Comparison of ENCODE assay signal across 8 mouse cellular contexts in the genomic region with DNA sequence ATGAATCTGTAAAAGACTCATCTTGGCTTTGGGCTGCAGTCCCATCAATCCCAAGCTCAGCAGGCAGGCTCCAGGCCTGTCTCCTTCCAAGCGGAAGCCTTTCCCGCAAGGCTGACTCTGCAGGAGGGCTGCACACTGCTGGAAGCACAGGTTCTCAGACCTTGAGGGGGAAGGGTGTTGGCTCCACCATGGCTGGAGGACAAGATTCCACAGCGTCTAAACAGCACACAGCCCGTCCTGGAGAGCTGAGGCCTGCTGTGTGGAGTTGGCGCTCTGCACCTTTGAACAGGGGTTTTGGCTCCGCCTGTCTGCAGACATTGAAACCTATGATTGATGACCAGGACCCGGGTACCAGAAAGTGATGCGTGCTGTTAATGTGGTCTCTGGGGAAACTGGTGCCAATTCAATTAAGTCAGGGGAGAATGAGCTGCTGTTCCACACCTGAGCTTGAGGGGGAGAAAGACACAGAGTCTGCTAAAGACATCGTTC.
DNase-seq lines count a peak whose midpoint lies in the region; ATAC-seq lines count a peak whose summit lies in the region.

No protein-coding gene starts in this region.

- no peak for DNase-seq in kidney, adult 9 months
- peak; percentile 64 for DNase-seq in embryo, embryonic 11 days
- DNase-seq in hindbrain, embryonic 14.5 days (ENCODE audit: low spot score) = peak; percentile 57
- no peak for DNase-seq in right cerebral cortex, postnatal 10 days (ENCODE audit: low spot score in 2 of 2)

- no peak overlapping the region for H3K4me3 ChIP-seq in kidney, embryonic 16.5 days (ENCODE audit: low read length)
- no peak overlapping the region for H3K4me3 ChIP-seq in hindbrain, embryonic 14.5 days (replicated peaks; ENCODE audit: low read length)
- H3K4me3 ChIP-seq in neural tube, embryonic 13.5 days = no peak overlapping the region

- no peaks in the 10 kb centered on the region for H3K36me3 ChIP-seq in kidney, embryonic 16.5 days (ENCODE audit: insufficient read depth, low read length)
- H3K36me3 ChIP-seq in hindbrain, embryonic 14.5 days (replicated peaks; ENCODE audit: control insufficient read depth, insufficient read depth) = no peaks in the 10 kb centered on the region
- no peaks in the 10 kb centered on the region for H3K36me3 ChIP-seq in neural tube, embryonic 13.5 days

- no peak overlapping the region for H3K4me2 ChIP-seq in kidney, embryonic 16.5 days (replicated peaks; ENCODE audit: low read depth, low read length)
- 0 out of 2 replicates have a peak overlapping the region, but pooled peaks have one; percentile 21 for H3K4me2 ChIP-seq in hindbrain, embryonic 14.5 days (replicated peaks)
- H3K4me2 ChIP-seq in neural tube, embryonic 13.5 days = peak overlapping the region; percentile 38

- WGBS in kidney, embryonic 16.5 days = 14% methylated on average over 9 of the region's 9 CpGs
- WGBS in hindbrain, embryonic 14.5 days = 8% methylated on average over 9 of the region's 9 CpGs
- WGBS in neural tube, embryonic 13.5 days = 5% methylated on average over 9 of the region's 9 CpGs

- peaks cover 8% of the 10 kb centered on the region; the same call in 1 of the 2 replicates for H3K4me1 ChIP-seq in kidney, embryonic 16.5 days (ENCODE audit: insufficient read depth, low read length)
- peaks cover 25% of the 10 kb centered on the region for H3K4me1 ChIP-seq in hindbrain, embryonic 14.5 days (replicated peaks; ENCODE audit: control insufficient read depth, insufficient read depth, low read length)
- H3K4me1 ChIP-seq in neural tube, embryonic 13.5 days (replicated peaks) = peaks cover 36% of the 10 kb centered on the region

- peak; percentile 87 for ATAC-seq in kidney, embryonic 16.5 days (ENCODE audit: low FRiP score, low TSS enrichment)
- peak; percentile 77 for ATAC-seq in hindbrain, embryonic 14.5 days (ENCODE audit: low FRiP score)
- peak; percentile 92 for ATAC-seq in neural tube, embryonic 13.5 days (ENCODE audit: low read depth)
- no peak for ATAC-seq in inflammation-experienced regulatory T-cells, adult 6 months
- ATAC-seq in monocyte, adult 5-6 weeks (replicated peaks; ENCODE audit: insufficient number of reproducible peaks, low FRiP score, low TSS enrichment, poor library complexity, severe bottlenecking) = no peak

- no peaks in the 10 kb centered on the region for H3K27me3 ChIP-seq in kidney, embryonic 16.5 days (ENCODE audit: insufficient read depth, low read length)
- no peaks in the 10 kb centered on the region for H3K27me3 ChIP-seq in hindbrain, embryonic 14.5 days (ENCODE audit: control insufficient read depth, insufficient read depth, low read length)
- H3K27me3 ChIP-seq in neural tube, embryonic 13.5 days = no peaks in the 10 kb centered on the region

- no peaks in the 10 kb centered on the region for H3K9me3 ChIP-seq in kidney, embryonic 16.5 days (ENCODE audit: low read length)
- no peaks in the 10 kb centered on the region for H3K9me3 ChIP-seq in hindbrain, embryonic 14.5 days (ENCODE audit: control insufficient read depth, low read length)
- H3K9me3 ChIP-seq in neural tube, embryonic 13.5 days = no peaks in the 10 kb centered on the region

- H3K27ac ChIP-seq in kidney, embryonic 16.5 days (ENCODE audit: low read length) = no peak overlapping the region
- H3K27ac ChIP-seq in hindbrain, embryonic 14.5 days = peak overlapping the region; percentile 57; the same call in 1 of the 2 replicates
- peak overlapping the region; percentile 61 for H3K27ac ChIP-seq in neural tube, embryonic 13.5 days (replicated peaks)

- no peak overlapping the region for H3K9ac ChIP-seq in kidney, embryonic 16.5 days (replicated peaks; ENCODE audit: low read length)
- no peak overlapping the region for H3K9ac ChIP-seq in hindbrain, embryonic 14.5 days
- no peak overlapping the region for H3K9ac ChIP-seq in neural tube, embryonic 13.5 days

Comparison
In these comparisons a context has a peak if more than half of its experiments do, and no peak if none do; other contexts are left out.
1. ATAC-seq: peak in kidney, embryonic 16.5 days (single experiment), hindbrain, embryonic 14.5 days (single experiment) and neural tube, embryonic 13.5 days (single experiment); none in inflammation-experienced regulatory T-cells, adult 6 months (single experiment) and monocyte, adult 5-6 weeks (single experiment).
2. DNase-seq: peak in embryo, embryonic 11 days (single experiment) and hindbrain, embryonic 14.5 days (single experiment); none in kidney, adult 9 months (single experiment) and right cerebral cortex, postnatal 10 days (0 of 2).